Mouse (Mus musculus) embryonic facial prominence, embryonic 11.5 days (tissue): ENCODE data around the gene Rftn1. TPM values are rescaled to one million over a fixed set of nuclear protein-coding genes. Genes with fewer than 3 reads are reported as not detected.
A peak's percentile ranks its signal among the peaks of the same experiment; 100 is the strongest.

Experiments
- ATAC-seq: fragments of 200-750 bp; cut with Nextera tagmentation; replicated peaks from 2 replicates; pipeline ENCODE4 v1.8.0; 2017; ENCODE audit warnings: low read depth; ENCODE audit not compliant: insufficient number of reproducible peaks, low FRiP score, low TSS enrichment
- DNase-seq: peaks from one replicate; pipeline ENCODE4 v3.0.0-alpha.2; 2015; ENCODE audit warnings: low spot score
- H3K27ac ChIP-seq: fragments of 300-500 bp; sonication (generic); replicated peaks from 2 replicates; pipeline ENCODE4 v1.5.1; 2014; ENCODE audit warnings: mild to moderate bottlenecking, low read depth, low read length, control low read depth
- H3K27me3 ChIP-seq: fragments of 300-500 bp; sonication (generic); 2 replicates; pipeline ENCODE4 v1.6.1; 2014; ENCODE audit warnings: mild to moderate bottlenecking, low read length, moderate library complexity, mixed read lengths; ENCODE audit not compliant: control insufficient read depth, insufficient read depth
- H3K36me3 ChIP-seq: fragments of 300-500 bp; sonication (generic); replicated peaks from 2 replicates; pipeline ENCODE4 v1.6.1; 2014; ENCODE audit warnings: low read depth, mild to moderate bottlenecking, low read length, moderate library complexity, mixed read lengths; ENCODE audit not compliant: control insufficient read depth, insufficient read depth
- H3K4me1 ChIP-seq: fragments of 300-500 bp; sonication (generic); 2 replicates; pipeline ENCODE4 v1.6.1; 2014; ENCODE audit warnings: low read length, mixed read lengths; ENCODE audit not compliant: control insufficient read depth, insufficient read depth
- H3K4me2 ChIP-seq: fragments of 300-500 bp; sonication (generic); 2 replicates; pipeline ENCODE4 v1.6.1; 2014; ENCODE audit warnings: low read depth, mild to moderate bottlenecking, control low read depth, low read length, moderate library complexity
- H3K4me3 ChIP-seq: fragments of 300-500 bp; sonication (generic); 2 replicates; pipeline ENCODE4 v1.5.1; 2014; ENCODE audit warnings: low read depth, low read length, control low read depth
- H3K9ac ChIP-seq: fragments of 300-500 bp; sonication (generic); replicated peaks from 2 replicates; pipeline ENCODE4 v1.6.1; 2014; ENCODE audit warnings: mild to moderate bottlenecking, control low read depth, low read length
- H3K9me3 ChIP-seq: fragments of 300-500 bp; sonication (generic); replicated peaks from 2 replicates; pipeline ENCODE4 v1.6.1; 2016; ENCODE audit warnings: mild to moderate bottlenecking, low read length, inconsistent platforms, mixed read lengths; ENCODE audit not compliant: control insufficient read depth
- WGBS: fragments of 180-500 bp; shearing (Covaris S2); extraction: QIAGEN DNeasy Blood & Tissue Kit; methylation state at CpG from one replicate; pipeline ENCODE4 v1.1.7; 2014; 5-methylcytosine and 5-hydroxymethylcytosine counted together
- polyA plus RNA-seq: library from polyadenylated mRNA; unstranded; fragments of >200 nt; fragmentation: Nextera tagmentation; extraction: Ambion mirVana; gene quantifications from 2 replicates; pipeline ENCODE4 v1.2.1, GENCODE M21; 2014

The Rftn1 gene
- polyA plus RNA-seq, 1 experiment from 2014 or later: 6.5 TPM

- no peaks in the 10 kb centered on the region for H3K36me3 ChIP-seq
- H3K4me3 ChIP-seq: no peak overlapping the region
- H3K4me1 ChIP-seq: no peaks in the 10 kb centered on the region; the same call in 1 of the 2 replicates
- DNase-seq (peak; percentile 1), ATAC-seq (0 out of 2 replicates have a peak, but pooled peaks have one; percentile 2)
- no peak overlapping the region for H3K27ac ChIP-seq
- 33% methylated on average over 7 of the region's 7 CpGs for WGBS
- H3K4me2 ChIP-seq: no peak overlapping the region
- H3K9me3 ChIP-seq: no peaks in the 10 kb centered on the region
- no peak overlapping the region for H3K9ac ChIP-seq
- H3K27me3 ChIP-seq: no peaks in the 10 kb centered on the region
Measured at GRCm38 (mm10) chr17:50006338-50006720, 184.1 kb downstream of the Rftn1 start.

GRCm38 (mm10) chr17:50003156-50003555, 187.3 kb downstream of the Rftn1 start:
- Histone ChIP-seq H3K27ac (no peak overlapping the region), H3K4me1 (no peaks in the 10 kb centered on the region; the same call in 1 of the 2 replicates), H3K4me2 (no peak overlapping the region), H3K9ac (no peak overlapping the region), H3K27me3 (no peaks in the 10 kb centered on the region), H3K36me3 (no peaks in the 10 kb centered on the region), H3K9me3 (no peaks in the 10 kb centered on the region), H3K4me3 (no peak overlapping the region)
- 77% methylated on average over 4 of the region's 4 CpGs for WGBS
- DNase-seq: no peak
- no peak for ATAC-seq

DNA sequence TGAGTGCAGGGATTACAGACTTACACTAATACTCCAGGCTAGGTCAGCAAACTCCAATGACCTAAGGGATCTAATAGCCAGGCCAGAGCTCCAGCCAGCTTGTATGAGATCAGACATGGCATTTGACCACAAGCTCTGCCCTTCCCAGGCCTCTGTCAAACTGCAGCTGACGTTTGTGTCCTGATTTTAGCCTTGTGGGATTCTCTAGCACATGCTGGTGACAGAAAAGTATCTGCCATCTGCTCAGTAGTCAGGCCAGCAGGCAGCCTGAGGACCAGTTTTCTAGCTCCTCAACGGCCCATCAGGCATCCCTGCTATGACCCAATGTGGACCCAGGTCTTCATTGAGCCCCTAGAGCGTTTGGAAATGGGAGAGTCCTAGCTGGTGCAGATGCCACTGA, 188.3 kb downstream of the Rftn1 start:
- H3K27ac ChIP-seq: no peak overlapping the region
- H3K4me3 ChIP-seq: no peak overlapping the region
- H3K4me2 ChIP-seq: no peak overlapping the region
- H3K9ac ChIP-seq: no peak overlapping the region
- no peak for ATAC-seq
- no peaks in the 10 kb centered on the region for H3K27me3 ChIP-seq
- 86% methylated on average over 3 of the region's 3 CpGs for WGBS
- no peaks in the 10 kb centered on the region for H3K9me3 ChIP-seq
- H3K4me1 ChIP-seq: no peaks in the 10 kb centered on the region; the same call in 1 of the 2 replicates
- no peak for DNase-seq
- no peaks in the 10 kb centered on the region for H3K36me3 ChIP-seq

GRCm38 (mm10) chr17:50001754-50002153, 188.7 kb downstream of the Rftn1 start:
- H3K27me3 ChIP-seq: no peaks in the 10 kb centered on the region
- H3K4me2 ChIP-seq: no peak overlapping the region
- H3K4me1 ChIP-seq: no peaks in the 10 kb centered on the region; the same call in 1 of the 2 replicates
- no peak overlapping the region for H3K4me3 ChIP-seq
- no peaks in the 10 kb centered on the region for H3K9me3 ChIP-seq
- H3K27ac ChIP-seq: no peak overlapping the region
- no peaks in the 10 kb centered on the region for H3K36me3 ChIP-seq
- no peak overlapping the region for H3K9ac ChIP-seq
- no peak for ATAC-seq
- DNase-seq: no peak

DNA sequence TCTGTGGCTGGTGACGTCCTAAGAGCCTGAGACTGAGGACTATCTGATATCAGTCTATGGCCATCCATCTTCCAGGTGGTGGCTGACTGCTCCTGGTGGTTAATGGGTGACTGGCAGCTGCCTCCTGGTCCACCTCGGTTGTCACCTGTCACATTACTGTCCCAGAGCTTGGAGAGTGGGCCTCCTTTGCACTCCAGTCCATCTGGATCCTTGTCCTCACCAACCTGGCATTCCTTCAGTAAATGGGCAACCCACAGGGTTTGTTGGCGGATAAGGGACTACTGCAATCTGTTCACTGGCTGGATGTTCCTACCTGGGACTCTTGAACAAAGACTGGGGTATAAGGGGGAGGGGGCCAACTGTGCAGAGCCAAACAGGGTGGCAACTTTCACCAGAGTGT, 189.9 kb downstream of the Rftn1 start:
- DNase-seq (no peak), ATAC-seq (no peak)
- 92% methylated on average over 3 of the region's 3 CpGs for WGBS
- H3K27me3 ChIP-seq: no peaks in the 10 kb centered on the region
- no peaks in the 10 kb centered on the region for H3K9me3 ChIP-seq
- H3K27ac ChIP-seq: no peak overlapping the region
- H3K4me3 ChIP-seq: no peak overlapping the region
- no peaks in the 10 kb centered on the region for H3K36me3 ChIP-seq
- no peak overlapping the region for H3K9ac ChIP-seq
- H3K4me2 ChIP-seq: no peak overlapping the region
- H3K4me1 ChIP-seq: no peaks in the 10 kb centered on the region

DNA sequence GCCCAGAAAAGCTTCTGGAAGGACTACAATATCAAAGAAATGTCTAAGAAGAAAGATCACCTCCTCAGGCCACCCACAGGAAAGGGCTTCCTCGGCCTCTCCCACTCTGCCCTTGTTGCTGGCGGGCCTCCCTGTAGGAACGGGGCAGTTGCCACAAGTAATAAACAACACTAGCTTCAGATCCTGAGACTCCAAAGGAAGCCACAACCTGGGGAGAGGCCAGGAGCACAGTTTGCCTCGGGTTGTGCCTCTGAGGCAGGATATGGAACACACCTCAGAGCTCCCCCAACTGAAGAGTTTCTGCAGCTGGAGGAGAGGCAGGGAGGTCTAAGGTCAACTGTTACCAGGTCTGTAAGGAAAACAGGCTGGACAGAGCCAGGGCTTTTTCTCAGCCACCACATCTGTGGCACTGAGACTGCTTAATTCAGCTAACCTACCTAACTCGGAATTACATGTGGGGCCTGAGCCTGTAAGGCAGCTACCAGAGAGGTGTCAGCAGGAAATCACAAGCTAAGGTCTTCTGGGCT, 193.8 kb downstream of the Rftn1 start:
- no peaks in the 10 kb centered on the region for H3K36me3 ChIP-seq
- no peak overlapping the region for H3K27ac ChIP-seq
- H3K4me3 ChIP-seq: no peak overlapping the region
- H3K9ac ChIP-seq: no peak overlapping the region
- DNase-seq: peak; percentile 25
- H3K4me1 ChIP-seq: no peaks in the 10 kb centered on the region
- no peaks in the 10 kb centered on the region for H3K9me3 ChIP-seq
- no peaks in the 10 kb centered on the region for H3K27me3 ChIP-seq
- no peak overlapping the region for H3K4me2 ChIP-seq
- WGBS: 39% methylated on average over 5 of the region's 5 CpGs
- ATAC-seq: no peak

- H3K27me3 ChIP-seq: no peaks in the 10 kb centered on the region
- no peaks in the 10 kb centered on the region for H3K36me3 ChIP-seq
- ATAC-seq (no peak), DNase-seq (no peak)
- no peak overlapping the region for H3K4me3 ChIP-seq
- no peaks in the 10 kb centered on the region for H3K9me3 ChIP-seq
- H3K4me2 ChIP-seq: no peak overlapping the region
- no peak overlapping the region for H3K27ac ChIP-seq
- H3K9ac ChIP-seq: no peak overlapping the region
- no peaks in the 10 kb centered on the region for H3K4me1 ChIP-seq
- WGBS: 71% methylated on average over 6 of the region's 6 CpGs
Measured at GRCm38 (mm10) chr17:49996097-49996496, 194.4 kb downstream of the Rftn1 start.

DNA sequence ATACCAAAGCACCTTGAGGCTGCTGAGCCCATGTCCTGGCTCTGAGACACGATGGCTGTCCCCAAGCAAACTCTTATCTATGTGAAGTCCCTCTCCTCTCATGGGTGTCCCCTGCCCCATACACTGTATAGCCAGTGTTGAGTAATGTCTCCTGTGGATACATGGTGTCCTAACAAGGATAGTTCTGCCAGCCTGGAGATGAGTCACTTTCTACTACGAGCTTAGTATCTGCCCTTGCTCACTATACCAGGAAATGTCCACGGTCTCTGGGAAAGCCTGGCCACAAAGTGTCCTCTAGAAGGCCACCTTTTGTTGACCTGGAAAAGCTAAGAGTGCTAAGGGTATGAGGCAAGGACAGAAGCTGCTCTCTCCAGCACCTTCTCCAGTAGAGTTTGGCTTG, 195.2 kb downstream of the Rftn1 start:
- no peak overlapping the region for H3K9ac ChIP-seq
- no peak overlapping the region for H3K4me3 ChIP-seq
- H3K27ac ChIP-seq: no peak overlapping the region
- DNase-seq (no peak), ATAC-seq (no peak)
- H3K36me3 ChIP-seq: no peaks in the 10 kb centered on the region
- no peak overlapping the region for H3K4me2 ChIP-seq
- 90% methylated on average over 3 of the region's 3 CpGs for WGBS
- no peaks in the 10 kb centered on the region for H3K4me1 ChIP-seq
- no peaks in the 10 kb centered on the region for H3K9me3 ChIP-seq
- H3K27me3 ChIP-seq: no peaks in the 10 kb centered on the region
